Mouse (Mus musculus): ENCODE data around the gene Amy2a3. TPM values are rescaled to one million over a fixed set of nuclear protein-coding genes. Genes with fewer than 3 reads are reported as not detected.
"Not testable (repeated sequence)": the region's sequence is repeated elsewhere in the genome, so short reads cannot be mapped to it uniquely, and the experiment has no call there.

Amy2a3 gene
- polyA plus RNA-seq (2017; shearing (Covaris generic)), result not detected

DNA sequence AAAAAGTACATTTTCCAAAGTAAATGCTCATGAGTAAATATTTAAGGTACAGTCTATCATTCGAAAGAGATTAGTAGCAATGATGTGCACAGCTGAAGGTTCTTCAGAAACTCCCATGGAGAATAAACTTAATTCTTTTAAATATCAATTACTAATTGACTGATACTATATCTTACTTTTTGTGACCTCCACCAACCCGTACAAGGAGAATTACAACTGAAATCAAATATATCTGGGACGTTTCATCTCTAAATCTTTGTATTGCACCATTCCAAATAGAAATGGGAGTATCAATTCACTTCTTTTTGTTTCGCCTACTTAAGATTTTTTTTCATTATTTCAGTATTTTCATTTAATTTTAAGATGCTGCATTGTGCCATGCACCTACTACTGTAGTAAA is at the start of gene Amy2a3:
Amy2a3 (minus strand) TSS at position 101 of the 400 bp plus-strand sequence.
- not testable (repeated sequence) for ATAC-seq

DNA sequence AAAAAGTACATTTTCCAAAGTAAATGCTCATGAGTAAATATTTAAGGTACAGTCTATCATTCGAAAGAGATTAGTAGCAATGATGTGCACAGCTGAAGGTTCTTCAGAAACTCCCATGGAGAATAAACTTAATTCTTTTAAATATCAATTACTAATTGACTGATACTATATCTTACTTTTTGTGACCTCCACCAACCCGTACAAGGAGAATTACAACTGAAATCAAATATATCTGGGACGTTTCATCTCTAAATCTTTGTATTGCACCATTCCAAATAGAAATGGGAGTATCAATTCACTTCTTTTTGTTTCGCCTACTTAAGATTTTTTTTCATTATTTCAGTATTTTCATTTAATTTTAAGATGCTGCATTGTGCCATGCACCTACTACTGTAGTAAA is 32.7 kb upstream of the Amy2a3 start, which contains the start of gene Amy2a2:
Amy2a2 (minus strand) TSS at position 101 of the 400 bp plus-strand sequence.
- not testable (repeated sequence) for ATAC-seq

DNA sequence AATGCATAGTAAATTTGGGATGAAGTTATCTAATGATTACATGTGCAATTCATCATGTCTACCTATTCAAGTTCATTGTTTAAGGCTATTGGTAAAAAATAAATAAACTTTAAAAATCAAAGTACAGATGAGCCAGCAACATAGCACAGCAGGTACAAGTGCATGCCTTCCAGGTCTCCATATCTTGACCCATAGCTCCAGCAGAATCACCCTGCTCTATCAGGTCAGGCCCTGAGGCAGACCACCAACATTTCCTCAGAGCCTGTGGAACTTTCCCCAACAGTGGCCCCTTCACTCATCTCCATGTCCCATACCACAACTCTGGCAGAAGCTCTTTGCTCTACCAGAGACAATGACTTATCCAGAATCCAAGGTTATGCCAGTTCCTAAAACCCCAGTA is 21.6 kb upstream of the Amy2a3 start:
- not testable (repeated sequence) for ATAC-seq

DNA sequence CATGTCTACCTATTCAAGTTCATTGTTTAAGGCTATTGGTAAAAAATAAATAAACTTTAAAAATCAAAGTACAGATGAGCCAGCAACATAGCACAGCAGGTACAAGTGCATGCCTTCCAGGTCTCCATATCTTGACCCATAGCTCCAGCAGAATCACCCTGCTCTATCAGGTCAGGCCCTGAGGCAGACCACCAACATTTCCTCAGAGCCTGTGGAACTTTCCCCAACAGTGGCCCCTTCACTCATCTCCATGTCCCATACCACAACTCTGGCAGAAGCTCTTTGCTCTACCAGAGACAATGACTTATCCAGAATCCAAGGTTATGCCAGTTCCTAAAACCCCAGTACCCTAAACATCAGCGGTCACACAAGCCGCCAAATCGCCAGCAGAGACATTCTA is 10.9 kb downstream of the Amy2a3 start:
- ATAC-seq, result not testable (repeated sequence)

DNA sequence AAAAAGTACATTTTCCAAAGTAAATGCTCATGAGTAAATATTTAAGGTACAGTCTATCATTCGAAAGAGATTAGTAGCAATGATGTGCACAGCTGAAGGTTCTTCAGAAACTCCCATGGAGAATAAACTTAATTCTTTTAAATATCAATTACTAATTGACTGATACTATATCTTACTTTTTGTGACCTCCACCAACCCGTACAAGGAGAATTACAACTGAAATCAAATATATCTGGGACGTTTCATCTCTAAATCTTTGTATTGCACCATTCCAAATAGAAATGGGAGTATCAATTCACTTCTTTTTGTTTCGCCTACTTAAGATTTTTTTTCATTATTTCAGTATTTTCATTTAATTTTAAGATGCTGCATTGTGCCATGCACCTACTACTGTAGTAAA is 32.5 kb downstream of the Amy2a3 start, which contains the start of gene Amy2a4:
Amy2a4 (minus strand) TSS at position 101 of the 400 bp plus-strand sequence.
- ATAC-seq, result not testable (repeated sequence)

DNA sequence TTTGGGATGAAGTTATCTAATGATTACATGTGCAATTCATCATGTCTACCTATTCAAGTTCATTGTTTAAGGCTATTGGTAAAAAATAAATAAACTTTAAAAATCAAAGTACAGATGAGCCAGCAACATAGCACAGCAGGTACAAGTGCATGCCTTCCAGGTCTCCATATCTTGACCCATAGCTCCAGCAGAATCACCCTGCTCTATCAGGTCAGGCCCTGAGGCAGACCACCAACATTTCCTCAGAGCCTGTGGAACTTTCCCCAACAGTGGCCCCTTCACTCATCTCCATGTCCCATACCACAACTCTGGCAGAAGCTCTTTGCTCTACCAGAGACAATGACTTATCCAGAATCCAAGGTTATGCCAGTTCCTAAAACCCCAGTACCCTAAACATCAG is 43.6 kb downstream of the Amy2a3 start:
- not testable (repeated sequence) for ATAC-seq

DNA sequence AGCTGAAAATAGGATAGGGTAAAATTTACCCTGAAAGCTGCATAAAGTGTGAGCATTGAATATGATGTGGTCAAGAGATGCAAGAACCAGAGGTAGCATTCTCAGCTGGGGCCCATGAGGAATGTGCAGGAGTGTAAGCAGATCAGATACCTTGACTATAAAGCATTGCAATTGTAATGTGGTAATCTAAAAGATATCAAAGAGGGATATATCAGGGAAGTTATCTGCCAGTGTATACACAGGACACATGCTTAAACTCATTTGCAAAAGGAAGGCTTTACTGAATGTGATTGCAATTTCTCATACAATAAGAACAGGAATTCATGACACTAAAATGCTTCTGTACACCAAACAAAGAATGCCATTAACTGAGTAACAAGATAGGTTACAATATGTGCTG is 44.3 kb downstream of the Amy2a3 start:
- not testable (repeated sequence) for ATAC-seq

Other genes with a start within 250 kb of the Amy2a3 start
- not detected for gene Amy2a5, start 65.2 kb downstream of the Amy2a3 start, polyA plus RNA-seq (2017; shearing (Covaris generic))
- not detected for gene Amy2a4, start 32.6 kb downstream of the Amy2a3 start, polyA plus RNA-seq (2017; shearing (Covaris generic))
- gene Amy2a2, start 32.6 kb upstream of the Amy2a3 start, polyA plus RNA-seq (2017; shearing (Covaris generic)), result not detected
- gene Amy2a1, start 208.4 kb upstream of the Amy2a3 start, polyA plus RNA-seq (2017; shearing (Covaris generic)), result not detected